Mouse (Mus musculus) heart, postnatal 4 days (tissue): ENCODE measurements around the gene Zhx3. TPM values are rescaled to one million over a fixed set of nuclear protein-coding genes. Genes with fewer than 3 reads are reported as not detected.

ENCODE experiments used
- DNase-seq: peaks from one replicate; pipeline ENCODE4 v3.0.0; 2021
- total RNA-seq, 2 experiments: library from RNA; stranded (reverse); gene quantifications; 2 replicates each; pipeline ENCODE4 v1.2.3; 2021

Gene Zhx3
- total RNA-seq, result 10 to 100 TPM; 22.8 to 24.9 TPM

DNA sequence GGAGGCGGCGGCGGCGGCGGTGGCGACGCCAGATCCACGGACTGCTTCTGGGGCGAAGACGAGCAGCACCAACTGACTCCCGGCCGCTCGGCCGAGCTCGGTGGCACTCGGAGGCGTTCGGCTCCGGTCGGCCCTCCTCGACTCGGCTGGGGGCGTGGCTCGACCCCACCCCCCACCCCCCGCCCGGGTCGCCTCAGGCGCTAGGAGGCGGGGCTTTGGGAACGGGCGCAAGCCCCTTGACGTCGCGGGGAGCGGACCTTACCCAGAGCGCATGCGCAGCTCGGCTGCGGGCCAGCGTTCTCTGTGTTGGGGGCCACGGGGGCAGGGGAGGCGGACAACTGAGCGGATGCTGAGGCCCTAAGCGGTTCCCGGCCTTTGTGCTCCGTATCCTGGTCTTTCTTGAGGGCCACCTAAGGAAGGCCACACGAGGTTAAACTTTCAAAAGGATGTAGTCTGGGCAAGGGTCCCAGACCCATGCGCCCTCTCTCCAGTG, at the start of gene Zhx3:
Zhx3 (minus strand) TSS at position 109 of the 493 bp plus-strand sequence.
- peak; percentile 97 for DNase-seq

DNA sequence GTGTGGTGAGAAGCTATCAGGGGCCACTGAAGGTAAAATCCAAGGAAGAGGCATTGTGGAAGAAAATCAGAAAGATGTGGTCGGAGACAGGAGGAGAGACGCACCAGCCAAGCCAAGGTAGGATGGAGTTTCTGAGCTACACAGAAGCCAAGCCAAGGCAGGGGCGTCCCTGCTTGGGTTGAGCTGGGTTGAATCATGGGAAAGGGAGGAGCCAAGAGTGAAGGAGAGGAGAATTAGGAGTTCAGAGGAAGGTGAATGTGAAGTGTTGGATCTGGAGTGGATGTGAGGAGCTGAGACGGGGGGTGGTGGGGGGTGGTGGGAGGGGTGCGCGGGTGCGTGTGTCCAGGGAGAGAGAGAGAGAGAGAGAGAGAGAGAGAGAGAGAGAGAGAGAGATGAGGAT, 48.5 kb upstream of the Zhx3 start:
- DNase-seq, result no peak

DNA sequence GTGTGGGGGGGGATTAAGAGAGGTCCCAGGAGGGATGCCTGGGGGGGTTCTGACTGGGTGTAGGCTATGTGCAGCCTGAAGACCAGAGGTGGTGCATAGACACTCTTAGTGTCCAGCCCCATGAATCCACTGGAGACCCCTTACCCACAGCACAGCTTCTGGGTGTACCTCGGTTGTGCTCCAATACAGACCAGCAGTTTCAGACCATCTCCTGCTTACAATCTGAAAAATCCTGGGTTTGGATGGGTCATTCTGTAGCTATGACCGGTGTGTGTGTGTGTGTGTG, 46.1 kb upstream of the Zhx3 start:
- no peak for DNase-seq

DNA sequence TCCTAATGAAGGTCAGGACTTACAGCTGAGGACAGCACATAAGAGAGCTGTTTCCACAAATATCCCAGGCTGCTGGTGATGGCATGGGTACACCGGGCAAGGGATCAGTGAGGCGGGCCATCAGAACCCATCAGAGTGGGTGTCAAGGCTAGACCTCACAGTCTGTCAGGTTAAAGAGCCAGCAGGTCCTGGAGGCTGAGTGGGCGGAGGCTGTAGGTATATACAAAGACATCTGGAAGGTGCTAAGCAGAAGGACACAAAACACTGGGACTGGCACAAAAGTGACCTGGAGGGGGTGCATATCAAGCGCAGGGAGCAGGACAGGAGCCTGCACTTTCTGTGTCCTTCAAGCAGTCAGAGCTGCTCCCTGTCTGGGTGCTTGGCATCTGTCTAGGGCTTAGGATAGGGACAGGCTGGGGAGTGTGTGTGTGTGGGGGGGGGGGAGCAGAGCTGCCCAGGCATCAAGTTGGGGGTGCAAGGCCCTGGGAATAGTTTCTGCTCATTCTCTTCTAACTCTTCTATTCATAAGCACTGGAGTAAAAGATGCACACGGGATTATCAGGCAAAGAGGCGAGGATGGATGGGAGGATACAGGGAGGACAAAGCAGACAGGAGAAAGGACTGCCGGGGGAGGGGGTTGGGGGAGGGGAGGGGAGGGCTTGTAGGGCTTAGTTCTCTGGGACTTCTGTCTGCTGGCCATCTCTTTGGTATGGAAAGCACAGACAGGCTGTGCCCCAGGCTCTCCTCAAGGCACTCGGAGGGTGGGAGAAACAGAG, 45.5 kb upstream of the Zhx3 start:
- no peak for DNase-seq

DNA sequence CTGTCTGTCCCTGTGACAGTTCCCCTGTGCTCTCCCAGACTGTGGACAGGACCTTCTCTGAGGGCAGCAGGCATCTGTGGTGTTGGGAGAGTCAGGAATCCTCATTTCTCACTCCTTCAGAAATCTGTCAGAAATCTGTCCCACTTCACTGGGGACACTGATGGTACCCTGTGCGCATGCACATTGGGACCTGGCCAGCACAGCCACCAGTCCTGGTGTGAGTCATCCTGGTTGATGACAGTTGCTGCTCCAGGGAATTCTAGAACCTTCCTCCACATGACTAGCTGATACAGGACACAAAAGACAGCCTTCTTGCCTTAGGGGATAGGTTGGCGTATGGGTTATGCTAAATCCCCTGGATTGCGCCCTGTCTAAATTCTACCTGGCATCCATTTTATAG, 44.5 kb upstream of the Zhx3 start:
- no peak for DNase-seq

DNA sequence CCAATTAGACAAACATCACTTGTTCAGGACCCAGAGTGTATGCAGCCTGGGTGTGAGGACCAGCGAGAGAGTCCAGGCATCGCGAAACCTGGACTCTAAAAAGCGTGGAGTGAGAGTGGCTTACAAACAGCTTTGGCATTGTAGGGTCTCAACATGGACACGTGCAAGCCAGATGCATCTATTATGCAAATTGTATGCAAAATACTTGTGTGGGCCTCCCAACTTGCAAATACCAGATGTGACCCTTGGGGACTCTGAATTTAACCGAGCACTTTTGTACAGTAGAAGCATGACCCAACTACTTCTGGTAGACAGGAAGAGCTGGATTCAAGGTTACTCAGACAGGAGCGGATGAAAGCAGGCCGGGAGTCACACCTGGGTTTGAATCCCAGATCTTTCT, 43.9 kb upstream of the Zhx3 start:
- no peak for DNase-seq

DNA sequence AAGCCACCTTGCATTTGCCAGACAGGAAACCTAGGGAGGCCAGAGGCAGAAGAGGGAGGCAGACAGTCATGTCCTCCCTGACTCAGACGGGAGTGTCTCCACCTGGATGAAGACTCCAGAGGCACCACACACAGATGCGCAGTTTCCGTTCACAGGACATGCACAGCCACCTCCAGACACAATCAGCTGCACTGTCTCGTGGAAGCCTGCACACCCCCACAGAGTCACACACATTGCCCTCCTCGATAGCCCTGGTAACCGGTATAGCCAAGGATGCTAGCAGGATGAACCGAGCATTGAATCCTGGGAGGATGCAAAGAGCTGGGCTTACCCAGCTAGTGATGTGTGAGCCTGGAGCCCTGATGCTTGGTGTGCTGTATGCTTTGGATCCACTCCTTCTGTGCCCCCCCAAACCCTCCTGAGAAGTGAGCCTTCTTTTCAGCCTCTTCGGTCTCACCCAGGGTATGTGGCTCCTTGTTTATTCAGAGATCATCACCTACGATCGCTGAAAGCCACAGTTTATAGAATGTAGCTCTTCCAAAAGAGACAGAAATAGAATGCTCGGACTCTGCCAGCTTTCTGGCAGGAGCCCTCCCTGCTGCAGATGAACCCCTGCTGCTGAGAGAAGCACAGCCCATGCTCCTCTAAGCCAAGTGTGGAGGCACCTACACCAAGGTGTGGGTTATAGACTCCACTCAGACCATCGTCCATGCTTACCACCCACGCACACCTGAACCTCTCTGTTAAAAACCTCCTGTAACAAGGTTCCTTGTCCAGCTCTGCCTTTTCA, 43.2 kb upstream of the Zhx3 start:
- DNase-seq, result no peak

DNA sequence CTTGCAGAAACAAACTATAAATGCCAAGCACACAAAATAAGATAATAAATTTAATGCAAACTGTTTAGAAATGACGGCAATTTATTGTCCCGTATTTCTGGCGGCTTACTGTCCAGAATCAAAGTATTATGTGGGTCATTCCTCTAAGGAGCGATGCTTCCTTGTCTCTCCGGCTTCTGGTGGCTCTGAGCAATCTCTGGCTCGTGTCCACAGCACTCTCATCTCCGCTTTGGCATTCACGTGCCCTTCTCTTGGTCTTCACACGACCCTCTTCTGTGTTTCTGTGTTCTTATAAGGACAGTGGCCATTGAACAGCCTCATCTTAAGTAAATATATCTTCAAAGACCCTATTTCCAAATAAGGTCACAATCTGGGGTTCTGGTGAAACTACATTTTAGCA, 41.9 kb upstream of the Zhx3 start:
- DNase-seq, result no peak

DNA sequence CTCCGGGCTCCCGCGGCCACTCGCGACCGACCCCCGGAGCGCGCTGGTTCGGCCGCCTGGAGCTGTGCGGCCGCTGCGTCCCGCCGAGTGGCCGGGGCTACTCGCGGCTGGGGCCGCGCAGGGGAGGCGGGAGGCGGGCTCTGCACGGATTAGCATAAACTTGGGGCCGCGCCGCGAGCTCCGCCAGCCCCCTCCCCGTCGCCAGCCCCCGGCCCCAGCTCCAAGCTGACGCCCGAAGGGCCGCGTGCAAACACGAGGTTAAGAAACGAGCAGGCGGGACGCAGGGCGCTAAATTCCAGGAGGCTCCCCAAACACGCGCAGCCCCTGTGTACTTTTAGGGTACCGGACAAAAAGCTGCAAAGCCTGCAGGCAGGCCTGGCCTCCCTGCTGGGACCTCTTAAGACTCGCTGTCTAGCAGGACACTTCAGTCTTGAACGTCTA, 39.5 kb upstream of the Zhx3 start, which contains the start of gene Emilin3:
Emilin3 (minus strand) TSS at position 98 of the 441 bp plus-strand sequence.
- peak; percentile 27 for DNase-seq

DNA sequence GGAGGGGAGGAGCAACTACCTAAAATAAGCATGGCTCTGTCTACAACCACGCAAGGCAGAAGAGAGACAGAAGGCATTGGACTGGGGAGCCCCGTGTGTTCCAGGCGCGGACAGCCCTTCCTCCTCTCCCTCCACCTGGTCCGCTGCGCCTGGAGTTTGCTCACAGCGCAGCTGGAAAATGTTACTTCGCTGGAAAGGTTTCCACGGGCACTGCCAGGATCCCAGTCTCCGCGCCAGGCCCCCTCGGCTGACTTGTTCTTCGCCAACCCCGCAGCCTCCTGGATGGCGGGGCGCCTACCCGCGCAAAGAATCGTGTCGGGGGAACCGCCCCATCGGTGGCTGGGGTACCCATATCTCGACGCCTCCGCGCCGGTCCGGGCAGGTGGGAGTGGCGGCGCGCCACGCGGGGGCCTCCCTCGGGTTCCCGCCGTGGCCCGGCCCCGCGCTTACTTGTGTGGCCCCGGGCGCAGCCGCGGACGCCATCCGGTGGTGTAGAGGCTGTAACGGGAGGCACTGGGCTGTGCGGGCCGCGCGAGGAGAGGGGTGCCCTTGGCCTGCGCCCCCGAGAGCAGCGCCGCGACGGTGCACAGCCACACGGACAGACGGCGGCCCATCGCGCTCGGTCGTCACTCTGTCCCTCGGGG, 38.9 kb upstream of the Zhx3 start:
- peak; percentile 36 for DNase-seq

DNA sequence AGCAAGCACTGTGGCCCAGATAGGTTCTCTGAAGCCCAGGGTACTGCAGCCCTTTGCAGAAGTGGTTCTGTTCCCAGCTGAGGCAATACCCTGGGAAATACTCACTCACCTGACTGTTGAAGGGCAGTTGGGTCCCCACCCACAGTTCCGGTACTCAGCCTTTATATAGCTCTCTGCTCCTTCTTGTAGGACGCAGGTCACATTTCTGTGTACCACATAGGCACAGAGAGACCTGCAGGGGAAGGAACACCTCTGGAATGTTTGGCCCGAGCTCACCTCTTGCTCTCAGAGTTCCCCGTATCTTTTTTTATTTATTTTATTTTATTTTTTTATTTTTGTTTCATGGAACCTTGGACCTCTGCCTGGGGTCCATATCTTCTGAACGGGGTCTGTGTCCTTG, 37.8 kb upstream of the Zhx3 start:
- no peak for DNase-seq

DNA sequence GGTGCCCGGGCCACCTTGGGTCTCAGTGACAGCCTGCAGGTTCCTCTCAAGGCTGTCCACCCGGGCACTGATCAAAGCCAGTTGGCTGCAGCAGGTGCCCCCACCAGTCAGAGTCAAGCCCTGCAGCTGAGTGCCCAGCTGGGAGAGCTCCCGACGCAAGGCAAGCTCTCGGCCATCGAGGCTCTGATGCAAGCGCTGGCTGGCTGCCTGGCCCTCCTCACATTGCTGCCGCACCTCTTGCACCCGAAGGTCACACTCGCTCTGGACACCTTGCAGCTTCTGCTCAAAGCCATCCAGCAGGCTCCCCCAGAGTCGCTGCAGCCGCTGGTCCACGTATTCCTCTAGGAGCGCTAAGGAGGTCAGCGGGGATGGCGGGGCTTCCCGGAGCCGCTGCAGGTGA, 35.8 kb upstream of the Zhx3 start:
- DNase-seq, result no peak

DNA sequence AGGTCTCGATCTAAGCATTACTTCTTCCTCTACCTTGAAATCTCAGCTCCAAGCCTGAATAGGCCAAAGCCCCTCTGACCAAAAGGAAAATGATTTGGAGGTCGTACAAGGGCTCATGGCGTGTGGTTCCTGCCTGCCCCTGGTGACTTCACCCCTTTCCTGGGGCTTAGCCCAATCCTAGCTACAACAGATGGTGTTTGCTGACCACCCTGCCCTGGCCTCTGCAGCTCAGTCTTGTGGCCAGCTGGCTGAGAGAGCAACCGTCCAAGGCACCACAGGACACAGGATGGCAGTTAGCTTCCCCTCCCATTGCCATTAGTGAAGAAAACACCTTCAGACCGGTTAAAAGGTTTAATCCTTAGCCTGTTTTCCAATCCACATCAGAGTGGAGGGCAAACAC, 33.3 kb upstream of the Zhx3 start:
- no peak for DNase-seq

DNA sequence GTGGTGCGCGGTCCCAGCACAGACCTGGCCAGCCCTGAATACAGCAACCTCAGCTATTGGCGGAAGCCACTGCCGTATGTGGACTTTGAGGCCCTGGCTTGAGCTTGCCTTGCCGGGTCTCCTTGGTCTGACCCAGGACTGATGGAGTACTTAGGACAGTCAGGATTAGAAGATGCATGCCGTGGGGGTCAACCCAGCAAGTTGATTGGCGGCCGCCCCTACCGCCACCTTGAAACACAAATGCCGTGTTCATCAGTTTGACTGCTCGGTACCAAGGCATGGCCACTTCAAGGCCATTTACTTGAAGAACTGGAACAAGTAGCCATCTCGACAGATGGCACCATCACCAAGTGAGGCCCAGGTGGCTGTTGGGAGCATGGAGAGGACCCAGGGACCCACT, 32.5 kb upstream of the Zhx3 start:
- no peak for DNase-seq

DNA sequence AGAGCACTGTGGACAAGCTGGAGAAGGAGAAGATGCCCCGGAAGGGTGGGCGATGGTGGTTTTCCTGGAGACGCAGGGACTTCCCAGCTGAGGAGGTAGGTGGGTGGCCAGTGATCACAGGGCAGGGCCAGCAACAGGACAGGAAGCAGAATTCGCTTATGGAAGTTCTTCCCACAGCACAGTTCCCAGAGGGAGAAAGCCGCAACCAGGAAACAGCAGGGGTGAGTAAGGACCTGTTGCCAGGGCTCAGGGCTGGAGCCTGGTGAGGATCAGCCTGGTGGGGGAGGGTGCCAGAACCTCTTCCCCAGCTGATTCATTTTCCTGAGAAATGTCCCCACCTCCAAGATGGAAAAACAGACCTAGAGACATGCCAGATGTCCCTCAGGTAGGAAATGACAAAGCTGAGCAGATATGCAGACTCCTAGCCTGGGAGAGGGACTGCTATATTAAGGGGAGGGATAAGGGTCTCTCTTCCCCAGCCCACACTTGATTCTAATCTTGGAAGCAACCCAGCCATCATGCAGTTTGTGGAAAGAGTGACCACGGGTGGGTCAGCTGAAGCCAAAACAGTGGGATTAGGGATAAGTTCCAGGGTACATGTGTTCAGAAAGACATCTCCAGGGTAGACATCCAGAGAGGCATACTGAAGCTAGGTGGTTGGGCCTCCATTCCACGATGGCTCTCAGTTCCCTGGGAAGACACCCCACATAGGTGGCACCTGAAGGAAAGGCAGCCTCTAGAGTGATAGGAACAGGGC, 29.0 kb upstream of the Zhx3 start:
- DNase-seq, result no peak

DNA sequence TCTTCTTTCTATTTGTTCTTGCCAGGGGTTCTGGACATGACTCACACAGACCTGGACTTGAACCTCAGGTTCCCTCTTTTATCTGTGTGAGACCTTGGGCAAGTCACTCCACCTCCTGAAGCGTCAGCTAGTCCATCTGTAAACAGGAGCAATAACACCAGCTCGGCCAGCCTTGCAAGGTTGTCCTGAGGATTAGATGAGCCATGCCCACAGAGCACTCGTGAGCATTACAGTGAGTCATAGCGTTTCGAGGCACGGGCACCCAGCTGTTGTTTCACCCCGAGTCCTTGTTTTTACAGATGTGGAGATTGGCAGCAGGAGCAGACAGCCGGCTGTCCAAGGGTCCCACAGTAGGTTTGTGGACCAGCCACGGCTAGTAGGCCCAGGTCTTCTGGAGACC, 18.9 kb upstream of the Zhx3 start:
- no peak for DNase-seq

DNA sequence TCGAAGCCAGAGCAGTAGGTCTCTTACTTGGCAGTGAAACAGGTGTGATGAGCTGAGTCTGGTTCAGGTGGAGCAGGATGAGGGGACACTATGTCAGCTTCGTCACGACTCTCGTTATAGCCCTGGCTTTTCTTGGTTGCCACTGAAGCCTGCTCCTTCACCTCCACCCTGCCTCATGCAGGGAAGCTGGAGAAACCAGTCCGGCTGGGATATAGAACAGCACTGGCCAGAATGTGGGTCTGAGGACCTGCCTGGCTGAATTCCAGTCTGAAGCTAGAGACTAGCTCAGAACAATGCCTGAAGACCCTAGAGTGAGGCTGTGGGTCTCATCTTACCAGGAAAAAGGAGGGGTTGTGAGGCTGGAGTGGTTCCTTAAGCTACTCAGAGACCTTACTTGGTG, 18.2 kb upstream of the Zhx3 start:
- no peak for DNase-seq

DNA sequence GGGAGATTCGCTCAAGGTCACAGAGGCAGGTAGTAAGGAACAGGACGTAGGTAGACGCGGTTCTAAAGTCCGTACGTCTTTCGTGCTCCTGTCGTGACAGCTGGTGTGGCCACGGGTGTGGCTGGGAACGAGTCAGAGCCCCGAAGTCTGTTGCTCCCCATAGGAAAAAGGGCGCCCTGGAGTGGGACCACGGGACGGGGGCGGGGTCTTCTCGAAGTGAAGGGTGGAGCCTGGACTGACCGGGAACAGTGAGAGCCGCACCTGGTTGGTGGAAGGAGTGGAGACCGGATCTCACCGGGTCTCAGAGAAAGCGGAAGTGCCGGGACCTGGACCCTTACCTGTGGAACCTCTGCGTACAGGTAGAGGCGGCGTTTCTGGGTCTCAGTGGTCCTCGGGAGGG, 15.1 kb upstream of the Zhx3 start:
- peak; percentile 37 for DNase-seq

DNA sequence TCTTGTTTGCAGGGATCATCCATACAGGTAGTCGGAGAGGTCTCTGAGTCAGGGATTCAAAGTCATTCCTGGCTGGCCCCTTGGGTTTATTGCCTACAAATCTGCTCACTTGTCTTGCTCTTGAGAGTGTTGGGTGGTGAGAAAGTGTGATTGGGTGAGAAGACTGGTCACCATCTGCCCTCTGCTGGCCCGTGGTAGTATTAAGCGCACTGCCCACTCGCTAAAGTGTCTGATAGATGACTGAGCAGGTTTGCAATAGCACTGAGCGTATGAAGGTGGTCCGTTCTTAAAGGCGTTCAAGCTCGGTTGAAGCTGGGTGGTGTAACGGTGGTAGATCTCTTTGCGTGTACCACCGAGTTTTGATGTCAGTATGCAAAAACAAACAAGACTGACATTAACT, 14.5 kb upstream of the Zhx3 start:
- DNase-seq, result peak; percentile 89

DNA sequence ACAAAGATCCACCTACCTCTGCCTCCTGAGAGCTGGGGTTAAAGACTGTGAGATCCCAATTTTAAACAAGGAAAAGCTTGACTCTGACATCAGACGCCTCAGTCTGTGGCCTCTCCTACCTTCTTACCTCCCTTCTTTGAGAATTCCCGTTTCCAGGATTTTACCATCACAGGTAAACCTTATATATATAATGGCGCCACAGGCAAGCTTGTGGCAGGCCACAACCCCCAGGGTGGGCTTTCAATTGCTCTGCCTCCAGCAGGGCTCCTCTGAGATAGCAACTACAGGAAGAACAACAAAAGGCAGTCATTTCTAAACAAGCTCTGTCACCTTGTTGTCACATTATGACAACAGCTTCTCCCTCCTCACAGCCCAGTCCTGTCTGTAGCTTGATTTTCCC, 13.4 kb upstream of the Zhx3 start:
- DNase-seq, result no peak

DNA sequence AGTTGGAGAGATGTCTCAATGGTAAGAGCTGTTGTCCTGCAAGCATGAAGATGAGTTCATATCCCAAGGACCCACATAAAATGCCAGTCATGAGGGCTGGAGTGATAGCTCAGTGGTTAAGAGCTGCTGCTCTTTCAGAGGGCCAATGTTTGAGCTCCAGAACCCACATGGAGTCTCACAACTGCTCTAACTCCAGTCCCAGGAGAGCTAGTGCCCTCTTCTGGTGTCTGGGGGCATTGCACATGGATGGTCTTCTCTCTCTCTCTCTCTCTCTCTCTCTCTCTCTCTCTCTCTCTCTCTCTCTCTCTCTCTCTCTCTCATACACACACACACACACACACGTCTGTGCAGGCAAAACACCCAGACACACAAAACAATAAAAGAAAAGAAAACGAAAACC, 12.0 kb upstream of the Zhx3 start:
- peak; percentile 73 for DNase-seq

DNA sequence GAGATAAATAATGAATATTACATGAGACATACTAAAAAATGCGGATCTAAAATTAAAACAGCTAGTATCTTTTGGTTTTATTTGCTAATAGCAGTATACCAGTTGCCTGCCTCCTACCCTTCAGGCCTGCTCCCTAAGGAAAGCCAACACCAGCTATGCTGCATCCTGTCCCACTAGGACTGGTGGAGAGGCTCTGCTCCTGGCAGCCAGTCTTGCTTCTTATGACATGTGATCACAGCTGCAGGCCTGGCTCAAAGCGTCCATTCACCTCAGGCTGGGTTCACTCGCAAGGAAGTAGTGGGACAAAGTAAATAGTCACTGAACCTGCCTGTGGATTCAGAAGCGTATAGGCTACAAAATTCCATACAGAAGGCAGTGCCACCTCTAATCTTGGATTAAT, 11.1 kb upstream of the Zhx3 start:
- peak; percentile 65 for DNase-seq

DNA sequence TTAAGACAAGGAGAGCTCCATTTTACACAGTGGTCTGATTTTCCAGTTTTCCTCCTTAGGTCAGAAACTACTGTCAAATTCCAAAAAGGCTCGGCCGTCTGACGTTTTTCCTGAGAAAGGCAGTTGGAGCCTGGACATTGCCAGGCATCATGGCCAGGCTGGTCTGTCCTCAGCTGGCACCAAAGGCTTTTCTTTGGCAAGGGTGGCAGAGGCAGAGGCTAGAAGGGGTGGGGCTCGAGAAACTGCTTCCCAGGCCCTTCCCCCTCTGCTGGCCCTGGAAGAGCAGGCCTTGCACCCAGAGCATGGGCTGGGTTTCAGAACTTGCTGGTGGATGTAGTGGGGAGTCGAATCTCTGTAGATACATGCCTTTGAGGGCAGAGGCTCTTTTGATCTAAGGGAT, 9.6 kb upstream of the Zhx3 start:
- no peak for DNase-seq
